Mouse (Mus musculus): Measurements from ENCODE around the gene Hmcn1. TPM values are rescaled to one million over a fixed set of nuclear protein-coding genes. Genes with fewer than 3 reads are reported as not detected.

The Hmcn1 gene
- polyA plus RNA-seq, 1 experiment from 2014 or later, result 18.1 TPM

DNA sequence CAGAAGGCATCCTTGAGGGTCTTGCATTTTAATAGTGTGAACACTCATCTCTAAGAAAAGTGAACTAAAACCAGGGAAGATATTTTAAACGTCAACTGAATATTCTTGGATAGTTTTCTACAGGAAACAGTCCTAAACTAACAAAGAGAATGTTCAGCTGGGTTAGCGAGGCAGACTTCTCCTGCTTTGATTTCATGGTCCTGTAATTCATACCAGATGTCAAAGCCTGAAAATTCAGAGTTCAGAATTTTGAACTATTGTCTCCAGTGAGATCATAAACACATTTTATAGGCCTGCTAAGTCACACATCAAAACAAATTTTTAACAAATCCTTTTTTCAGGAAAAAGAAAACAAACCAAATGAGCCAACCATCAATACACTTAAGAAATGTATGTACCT, 223.4 kb downstream of the Hmcn1 start:
- Histone ChIP-seq H3K36me3 (ENCODE audit: control insufficient read depth, insufficient read depth) (peaks cover 12% of the 10 kb centered on the region), H3K9me3 (replicated peaks; ENCODE audit: control insufficient read depth, low read length) (no peaks in the 10 kb centered on the region), H3K4me2 (ENCODE audit: low read depth, low read length) (no peak overlapping the region), H3K27me3 (ENCODE audit: control insufficient read depth, insufficient read depth, low read length) (no peaks in the 10 kb centered on the region), H3K27ac (ENCODE audit: low read length) (no peak overlapping the region), H3K4me3 (ENCODE audit: low read length) (no peak overlapping the region), H3K4me1 (ENCODE audit: control insufficient read depth, insufficient read depth, low read length) (no peaks in the 10 kb centered on the region), H3K9ac (ENCODE audit: low read length) (no peak overlapping the region)
- 57% methylated on average over 2 of the region's 2 CpGs for WGBS
- no peak for ATAC-seq (replicated peaks; ENCODE audit: extremely low read depth, insufficient read depth, low FRiP score)

DNA sequence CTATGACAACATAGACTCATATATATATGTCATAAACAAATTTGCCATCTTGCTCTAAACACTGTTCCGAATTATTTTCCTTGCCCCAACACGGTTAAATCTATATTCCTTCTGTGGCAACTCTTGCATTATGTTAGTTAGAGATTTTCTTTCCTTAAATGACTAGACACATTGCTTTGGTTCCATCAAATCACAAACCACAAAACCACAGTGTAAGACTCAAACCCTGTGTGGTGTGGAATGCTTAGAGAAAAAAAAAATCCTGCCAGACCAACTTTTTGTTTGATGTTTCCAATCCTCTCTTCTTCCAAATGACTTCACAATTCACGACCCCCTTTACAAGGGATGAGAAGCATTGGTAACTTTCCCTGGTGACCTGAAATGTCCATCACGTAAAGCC, 231.6 kb downstream of the Hmcn1 start:
- Histone ChIP-seq H3K36me3 (ENCODE audit: control insufficient read depth, insufficient read depth) (peaks cover 9% of the 10 kb centered on the region), H3K9me3 (replicated peaks; ENCODE audit: control insufficient read depth, low read length) (no peaks in the 10 kb centered on the region), H3K27me3 (ENCODE audit: control insufficient read depth, insufficient read depth, low read length) (no peaks in the 10 kb centered on the region), H3K9ac (ENCODE audit: low read length) (no peak overlapping the region), H3K4me3 (ENCODE audit: low read length) (no peak overlapping the region), H3K27ac (ENCODE audit: low read length) (no peak overlapping the region), H3K4me1 (ENCODE audit: control insufficient read depth, insufficient read depth, low read length) (peaks cover 11% of the 10 kb centered on the region), H3K4me2 (ENCODE audit: low read depth, low read length) (no peak overlapping the region)
- 86% methylated on average over 4 of the region's 4 CpGs for WGBS
- no peak for ATAC-seq (replicated peaks; ENCODE audit: extremely low read depth, insufficient read depth, low FRiP score)

- Histone ChIP-seq H3K4me2 (ENCODE audit: low read depth, low read length) (no peak overlapping the region), H3K36me3 (ENCODE audit: control insufficient read depth, insufficient read depth) (peaks cover 9% of the 10 kb centered on the region), H3K4me3 (ENCODE audit: low read length) (no peak overlapping the region), H3K9ac (ENCODE audit: low read length) (no peak overlapping the region), H3K9me3 (replicated peaks; ENCODE audit: control insufficient read depth, low read length) (no peaks in the 10 kb centered on the region), H3K4me1 (ENCODE audit: control insufficient read depth, insufficient read depth, low read length) (peaks cover 11% of the 10 kb centered on the region), H3K27me3 (ENCODE audit: control insufficient read depth, insufficient read depth, low read length) (no peaks in the 10 kb centered on the region), H3K27ac (ENCODE audit: low read length) (no peak overlapping the region)
- no peak for ATAC-seq (replicated peaks; ENCODE audit: extremely low read depth, insufficient read depth, low FRiP score)
- WGBS, result 23% methylated on average over 2 of the region's 2 CpGs
Observed at GRCm38 (mm10) chr1:150760801-150761331, 232.4 kb downstream of the Hmcn1 start.

- Histone ChIP-seq H3K9me3 (replicated peaks; ENCODE audit: control insufficient read depth, low read length) (no peaks in the 10 kb centered on the region), H3K27ac (ENCODE audit: low read length) (peak overlapping the region; percentile 75), H3K4me2 (ENCODE audit: low read depth, low read length) (no peak overlapping the region; the same call in 1 of the 2 replicates), H3K4me3 (ENCODE audit: low read length) (no peak overlapping the region), H3K9ac (ENCODE audit: low read length) (no peak overlapping the region), H3K36me3 (ENCODE audit: control insufficient read depth, insufficient read depth) (peaks cover 3% of the 10 kb centered on the region; the same call in 1 of the 2 replicates), H3K4me1 (ENCODE audit: control insufficient read depth, insufficient read depth, low read length) (peaks cover 11% of the 10 kb centered on the region), H3K27me3 (ENCODE audit: control insufficient read depth, insufficient read depth, low read length) (no peaks in the 10 kb centered on the region)
- 7% methylated on average over 2 of the region's 2 CpGs for WGBS
- ATAC-seq (replicated peaks; ENCODE audit: extremely low read depth, insufficient read depth, low FRiP score), result peak; percentile 90
Observed at GRCm38 (mm10) chr1:150759476-150760079, 233.7 kb downstream of the Hmcn1 start.

GRCm38 (mm10) chr1:150753920-150754319, 239.3 kb downstream of the Hmcn1 start:
- Histone ChIP-seq H3K36me3 (ENCODE audit: control insufficient read depth, insufficient read depth) (peaks cover 10% of the 10 kb centered on the region; the same call in 1 of the 2 replicates), H3K4me1 (ENCODE audit: control insufficient read depth, insufficient read depth, low read length) (peaks cover 5% of the 10 kb centered on the region)
- 54% methylated on average over 5 of the region's 5 CpGs for WGBS

DNA sequence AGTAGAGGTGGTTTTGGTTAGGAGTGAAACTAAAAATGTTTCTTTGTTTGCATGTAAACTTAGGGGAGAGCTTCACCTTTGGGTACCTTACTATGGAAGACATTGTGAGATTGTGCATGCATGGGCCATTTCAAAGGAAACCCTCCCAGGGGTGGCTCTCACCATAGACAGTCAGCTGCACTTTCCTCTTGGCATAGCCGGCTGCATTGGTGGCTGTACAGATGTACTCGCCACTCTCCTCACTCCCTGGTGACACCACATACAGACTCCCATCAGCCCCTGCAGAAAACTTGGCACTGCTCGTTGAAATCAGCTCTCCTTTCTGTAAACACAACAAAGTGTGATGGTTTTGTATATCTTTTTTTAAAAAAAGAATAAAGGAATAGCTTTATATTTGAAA, 244.5 kb downstream of the Hmcn1 start:
- no peak overlapping the region for H3K4me2 ChIP-seq (ENCODE audit: low read depth, low read length)
- no peaks in the 10 kb centered on the region for H3K27me3 ChIP-seq (ENCODE audit: control insufficient read depth, insufficient read depth, low read length)
- no peaks in the 10 kb centered on the region for H3K9me3 ChIP-seq (replicated peaks; ENCODE audit: control insufficient read depth, low read length)
- no peak for ATAC-seq (replicated peaks; ENCODE audit: extremely low read depth, insufficient read depth, low FRiP score)
- no peak overlapping the region for H3K4me3 ChIP-seq (ENCODE audit: low read length)
- peaks cover under 1% of the 10 kb centered on the region for H3K4me1 ChIP-seq (ENCODE audit: control insufficient read depth, insufficient read depth, low read length)
- peaks cover 17% of the 10 kb centered on the region for H3K36me3 ChIP-seq (ENCODE audit: control insufficient read depth, insufficient read depth)
- H3K9ac ChIP-seq (ENCODE audit: low read length), result no peak overlapping the region
- no peak overlapping the region for H3K27ac ChIP-seq (ENCODE audit: low read length)
- WGBS, result 72% methylated on average over 3 of the region's 3 CpGs

More at GRCm38 (mm10) chr1:150753920-150754319, 239.3 kb downstream of the Hmcn1 start:
- no peaks in the 10 kb centered on the region for H3K9me3 ChIP-seq (replicated peaks; ENCODE audit: control insufficient read depth, low read length)
- no peak overlapping the region for H3K4me3 ChIP-seq (ENCODE audit: low read length)
- H3K27ac ChIP-seq (ENCODE audit: low read length), result no peak overlapping the region
- ATAC-seq (replicated peaks; ENCODE audit: extremely low read depth, insufficient read depth, low FRiP score), result no peak
- no peak overlapping the region for H3K9ac ChIP-seq (ENCODE audit: low read length)
- no peak overlapping the region for H3K4me2 ChIP-seq (ENCODE audit: low read depth, low read length)
- H3K27me3 ChIP-seq (ENCODE audit: control insufficient read depth, insufficient read depth, low read length), result no peaks in the 10 kb centered on the region

DNA sequence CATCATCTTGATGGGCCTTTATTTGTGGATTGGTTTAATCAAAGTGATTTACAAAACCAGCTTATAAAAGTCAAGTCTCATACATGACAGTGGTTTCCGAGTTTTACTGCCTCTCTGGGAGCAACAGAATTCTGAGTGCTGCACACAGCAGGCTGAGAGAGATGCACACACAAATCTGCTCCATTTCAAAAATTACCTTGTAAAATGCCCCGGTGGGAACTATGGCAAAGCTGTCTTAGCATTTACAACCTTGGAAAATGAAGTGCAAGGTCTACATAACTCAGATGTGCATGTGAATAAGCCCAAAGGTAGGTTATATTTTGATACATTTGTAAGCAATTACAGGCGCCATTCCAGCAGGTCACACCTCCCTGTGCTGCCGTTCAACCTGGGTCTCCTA, 245.5 kb downstream of the Hmcn1 start:
- Histone ChIP-seq H3K4me2 (ENCODE audit: low read depth, low read length) (no peak overlapping the region), H3K9me3 (replicated peaks; ENCODE audit: control insufficient read depth, low read length) (no peaks in the 10 kb centered on the region), H3K4me1 (ENCODE audit: control insufficient read depth, insufficient read depth, low read length) (no peaks in the 10 kb centered on the region), H3K36me3 (ENCODE audit: control insufficient read depth, insufficient read depth) (peaks cover 15% of the 10 kb centered on the region), H3K27me3 (ENCODE audit: control insufficient read depth, insufficient read depth, low read length) (no peaks in the 10 kb centered on the region), H3K4me3 (ENCODE audit: low read length) (no peak overlapping the region), H3K9ac (ENCODE audit: low read length) (no peak overlapping the region), H3K27ac (ENCODE audit: low read length) (no peak overlapping the region)
- WGBS, result 83% methylated on average over 4 of the region's 4 CpGs
- ATAC-seq (replicated peaks; ENCODE audit: extremely low read depth, insufficient read depth, low FRiP score), result no peak

DNA sequence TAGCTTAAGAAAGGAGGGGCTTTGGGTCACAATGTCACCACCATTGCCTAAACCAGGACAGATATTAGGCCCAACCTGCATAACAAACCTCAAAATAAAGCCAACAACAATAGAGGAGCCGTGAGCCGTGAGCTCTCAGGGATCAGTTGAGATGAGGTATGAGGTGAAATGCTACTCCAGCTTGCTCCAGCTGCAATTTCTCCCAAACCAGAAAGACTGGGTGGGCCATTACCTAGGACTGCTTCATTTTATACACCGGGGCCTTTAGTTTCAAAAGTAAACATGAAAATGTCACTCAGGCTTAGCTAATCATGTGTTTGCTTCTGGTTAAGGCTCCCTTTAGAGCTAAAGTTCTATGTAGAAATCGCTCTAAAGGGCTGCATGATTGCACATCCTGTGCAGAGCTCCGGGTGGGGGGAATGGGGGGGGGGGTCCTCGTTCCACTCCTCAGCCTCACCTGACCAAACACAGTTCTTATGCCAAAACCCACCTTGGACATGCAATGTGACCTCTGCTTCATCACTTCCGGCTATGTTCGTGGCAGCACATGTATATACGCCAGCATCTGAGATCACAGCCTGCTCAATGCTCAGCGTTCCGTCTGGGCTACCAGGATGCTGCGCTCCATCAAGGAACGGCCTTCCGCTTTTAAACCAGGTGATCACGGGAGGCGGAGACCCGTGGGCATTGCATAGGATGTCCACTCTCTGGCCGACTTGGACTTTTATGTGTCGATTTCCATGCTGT, 250.0 kb downstream of the Hmcn1 start:
- Histone ChIP-seq H3K4me2 (ENCODE audit: low read depth, low read length) (no peak overlapping the region), H3K36me3 (ENCODE audit: control insufficient read depth, insufficient read depth) (peaks cover 12% of the 10 kb centered on the region), H3K27me3 (ENCODE audit: control insufficient read depth, insufficient read depth, low read length) (no peaks in the 10 kb centered on the region), H3K9ac (ENCODE audit: low read length) (no peak overlapping the region), H3K4me1 (ENCODE audit: control insufficient read depth, insufficient read depth, low read length) (no peaks in the 10 kb centered on the region), H3K9me3 (replicated peaks; ENCODE audit: control insufficient read depth, low read length) (no peaks in the 10 kb centered on the region), H3K4me3 (ENCODE audit: low read length) (no peak overlapping the region), H3K27ac (ENCODE audit: low read length) (no peak overlapping the region; the same call in 1 of the 2 replicates)
- WGBS, result 84% methylated on average over 19 of the region's 19 CpGs
- ATAC-seq (replicated peaks; ENCODE audit: extremely low read depth, insufficient read depth, low FRiP score), result no peak

Data from heart, embryonic 16.5 days (tissue).